Mouse (Mus musculus): ENCODE measurements around the gene Homer1.

The Homer1 gene

GRCm38 (mm10) chr13:93401947-93402346 lies 102.5 kb downstream of the Homer1 start:
- no peak for DNase-seq (ENCODE audit: low read depth)

GRCm38 (mm10) chr13:93406855-93407254 lies 107.4 kb downstream of the Homer1 start:
- no peak for DNase-seq (ENCODE audit: low read depth)

- no peak for DNase-seq (ENCODE audit: low read depth)
Observed at GRCm38 (mm10) chr13:93410343-93410742, 110.9 kb downstream of the Homer1 start.

- DNase-seq (ENCODE audit: low read depth) = no peak
Observed at GRCm38 (mm10) chr13:93415055-93415454, 115.6 kb downstream of the Homer1 start.

- DNase-seq (ENCODE audit: low read depth) = no peak
Observed at GRCm38 (mm10) chr13:93418292-93418691, 118.9 kb downstream of the Homer1 start.

GRCm38 (mm10) chr13:93419779-93420178 lies 120.3 kb downstream of the Homer1 start:
- DNase-seq (ENCODE audit: low read depth) = no peak

GRCm38 (mm10) chr13:93423224-93423623 lies 123.8 kb downstream of the Homer1 start:
- DNase-seq (ENCODE audit: low read depth) = no peak

- DNase-seq (ENCODE audit: low read depth) = no peak
Observed at GRCm38 (mm10) chr13:93427920-93428876, 128.8 kb downstream of the Homer1 start.

- DNase-seq (ENCODE audit: low read depth) = no peak
Observed at GRCm38 (mm10) chr13:93429205-93429604, 129.8 kb downstream of the Homer1 start.

- DNase-seq (ENCODE audit: low read depth) = no peak
Observed at GRCm38 (mm10) chr13:93440167-93440566, 140.7 kb downstream of the Homer1 start.

GRCm38 (mm10) chr13:93453275-93453674 lies 153.8 kb downstream of the Homer1 start:
- DNase-seq (ENCODE audit: low read depth) = no peak
